Mouse (Mus musculus) heart, embryonic 10.5 days (tissue): ENCODE measurements at regions not wholly inside any gene's neighbourhood (a gene's known extent, or its start where the extent isn't known, plus 50 kb on each side); places are given as distances from the start of the nearest gene placed in this dataset.

Experiments used
- DNase-seq: peaks from one replicate; pipeline ENCODE4 v3.0.0-alpha.2; 2017; ENCODE audit warnings: low spot score
- H3K27ac ChIP-seq: fragments of 300-500 bp; sonication (generic); 2 replicates; pipeline ENCODE4 v1.5.1; 2016; ENCODE audit warnings: mild to moderate bottlenecking
- H3K27me3 ChIP-seq: fragments of 300-500 bp; sonication (generic); 2 replicates; pipeline ENCODE4 v1.6.1; 2016; ENCODE audit warnings: mild to moderate bottlenecking; ENCODE audit not compliant: poor library complexity, insufficient read depth, severe bottlenecking
- H3K36me3 ChIP-seq: fragments of 300-500 bp; sonication (generic); 2 replicates; pipeline ENCODE4 v1.6.1; 2016; ENCODE audit warnings: mild to moderate bottlenecking, moderate library complexity
- H3K4me1 ChIP-seq: fragments of 300-500 bp; sonication (generic); 2 replicates; pipeline ENCODE4 v1.6.1; 2016; ENCODE audit warnings: mild to moderate bottlenecking
- H3K4me3 ChIP-seq: fragments of 300-500 bp; sonication (generic); 2 replicates; pipeline ENCODE4 v1.5.1; 2016; ENCODE audit warnings: mild to moderate bottlenecking, moderate library complexity
- H3K9me3 ChIP-seq: fragments of 300-500 bp; sonication (generic); 2 replicates; pipeline ENCODE4 v1.6.1; 2016; ENCODE audit warnings: mild to moderate bottlenecking, moderate library complexity
- WGBS: fragments of 180-500 bp; shearing (Covaris S2); methylation state at CpG from one replicate; pipeline ENCODE4 v1.1.7; 2016; 5-methylcytosine and 5-hydroxymethylcytosine counted together

DNA sequence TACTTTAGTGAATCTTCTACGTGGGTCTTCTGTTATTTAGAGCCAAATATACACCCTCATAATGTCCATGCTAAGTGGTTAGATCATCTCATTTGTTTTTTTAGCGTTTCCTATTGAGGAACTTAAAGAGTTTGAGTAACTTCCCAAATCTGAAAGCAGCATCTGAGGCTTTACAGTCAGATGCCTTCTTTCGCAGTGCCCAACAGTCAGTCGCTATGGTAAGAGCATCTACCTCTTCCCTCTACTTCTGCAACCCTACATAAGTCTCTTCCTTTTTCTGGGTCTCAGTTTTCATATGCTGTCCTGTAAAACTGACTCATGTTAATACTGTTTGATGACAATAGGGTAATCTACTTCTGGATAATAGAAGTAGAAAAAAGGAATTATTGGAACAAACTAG is 146.8 kb downstream of the Ktn1 start:
- Histone ChIP-seq H3K27me3 (no peaks in the 10 kb centered on the region), H3K4me1 (no peaks in the 10 kb centered on the region), H3K27ac (no peak overlapping the region), H3K9me3 (no peaks in the 10 kb centered on the region), H3K36me3 (no peaks in the 10 kb centered on the region), H3K4me3 (no peak overlapping the region)
- WGBS = 84% methylated on average over 4 of the region's 4 CpGs
- no peak for DNase-seq

DNA sequence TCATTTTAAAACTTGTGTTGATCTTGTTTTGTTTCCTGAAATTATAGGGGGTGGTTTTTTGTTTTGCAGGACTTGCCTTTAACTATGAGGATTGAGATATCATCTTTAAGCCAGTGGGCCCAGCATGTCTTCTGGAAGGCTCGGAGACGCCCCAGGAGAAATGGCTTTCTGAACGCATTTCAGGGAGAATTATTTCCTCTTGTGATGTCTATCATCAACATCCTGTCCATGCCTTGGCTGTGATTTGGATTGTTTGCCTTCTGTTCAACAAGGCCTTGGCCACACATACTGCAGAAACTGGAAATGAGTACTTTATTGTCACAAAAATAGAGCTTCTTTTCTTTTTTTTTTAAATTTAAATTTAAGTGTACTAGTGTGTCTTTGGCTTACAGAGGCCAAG is 150.0 kb downstream of the Ktn1 start:
- Histone ChIP-seq H3K9me3 (no peaks in the 10 kb centered on the region), H3K4me3 (no peak overlapping the region), H3K4me1 (no peaks in the 10 kb centered on the region), H3K27ac (no peak overlapping the region), H3K36me3 (no peaks in the 10 kb centered on the region), H3K27me3 (no peaks in the 10 kb centered on the region)
- 79% methylated on average over 3 of the region's 3 CpGs for WGBS
- DNase-seq = no peak

DNA sequence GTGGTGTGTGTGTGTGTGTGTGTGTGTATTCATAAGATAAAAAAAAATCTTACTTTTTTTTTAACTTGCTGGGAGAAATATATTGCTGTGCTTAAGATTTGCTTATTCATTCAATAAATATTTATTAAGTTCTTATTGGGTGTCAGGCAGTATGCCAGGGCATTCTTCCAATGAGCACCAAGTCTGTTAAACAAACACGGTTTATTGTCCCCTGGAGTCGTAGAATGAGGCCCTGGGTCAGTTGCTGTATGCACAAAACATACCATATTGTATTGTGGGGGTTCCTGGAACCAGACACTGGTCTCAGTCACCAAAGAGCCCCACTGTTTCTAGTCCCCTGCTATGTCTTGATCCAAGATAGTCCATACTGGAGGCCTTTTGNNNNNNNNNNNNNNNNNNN is 151.3 kb downstream of the Ktn1 start:
- Histone ChIP-seq H3K27ac (no peak overlapping the region), H3K4me3 (no peak overlapping the region), H3K27me3 (no peaks in the 10 kb centered on the region), H3K36me3 (no peaks in the 10 kb centered on the region), H3K4me1 (no peaks in the 10 kb centered on the region), H3K9me3 (no peaks in the 10 kb centered on the region)
- DNase-seq = no peak
- WGBS = 85% methylated on average over 2 of the region's 2 CpGs

DNA sequence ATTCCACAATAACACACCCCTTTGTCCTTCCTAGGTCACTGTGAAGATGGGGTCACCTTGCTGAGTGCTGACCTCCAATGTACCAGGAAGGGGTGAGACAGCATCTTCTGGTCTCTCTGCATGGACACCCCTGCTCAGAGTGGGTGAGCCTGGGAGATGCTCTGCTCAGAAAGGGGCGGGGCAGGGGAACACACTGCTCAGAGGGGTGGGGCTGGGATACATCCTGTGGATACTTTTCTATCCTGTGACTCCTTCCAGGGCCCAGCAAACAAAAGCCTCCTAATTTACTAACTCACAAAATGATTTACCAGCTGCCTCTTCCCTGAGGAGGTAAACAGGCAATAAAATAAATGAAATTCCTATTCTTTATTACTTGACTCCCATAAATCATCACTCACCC is 157.0 kb downstream of the Ktn1 start:
- no peak for DNase-seq
- Histone ChIP-seq H3K27ac (no peak overlapping the region), H3K9me3 (no peaks in the 10 kb centered on the region), H3K4me1 (no peaks in the 10 kb centered on the region), H3K36me3 (no peaks in the 10 kb centered on the region), H3K4me3 (no peak overlapping the region), H3K27me3 (no peaks in the 10 kb centered on the region)
- 91% methylated on average over 1 of the region's 1 CpGs for WGBS

DNA sequence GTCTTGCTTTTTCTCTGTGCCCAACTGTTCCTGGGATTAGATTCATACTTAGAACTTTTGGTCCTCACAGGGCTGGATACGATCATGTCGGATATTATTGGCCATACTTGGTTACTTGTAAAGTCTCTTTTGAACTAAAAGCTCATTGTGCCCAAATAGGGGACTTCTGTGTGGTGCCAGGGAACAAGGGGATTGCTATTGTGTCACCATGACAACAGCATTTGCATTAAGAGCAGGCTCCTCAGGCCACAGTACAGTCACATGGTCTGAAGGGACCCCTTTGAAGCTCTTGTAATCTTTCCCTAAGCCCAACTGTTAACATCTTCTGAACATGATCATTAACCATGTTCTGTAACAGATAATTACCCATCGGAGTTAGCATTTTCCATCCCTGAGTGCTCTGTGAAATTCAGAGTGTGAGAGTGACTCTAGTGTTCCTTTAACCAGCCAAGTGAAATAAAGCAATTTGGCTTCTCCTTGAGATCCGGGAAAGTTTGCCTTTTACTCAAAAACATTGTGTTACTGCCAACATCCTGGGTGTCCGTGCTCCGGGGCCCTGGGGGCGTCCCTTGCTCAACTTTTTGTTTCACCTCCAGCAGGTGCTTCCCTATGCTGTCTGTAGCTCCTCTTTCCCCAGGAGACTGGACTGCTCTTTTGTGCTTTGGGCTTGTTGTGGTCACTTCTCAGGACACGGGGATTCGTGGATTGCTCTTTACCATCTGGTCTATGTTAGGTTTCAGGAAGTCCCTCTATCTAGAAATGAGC is 157.7 kb downstream of the Ktn1 start:
- no peaks in the 10 kb centered on the region for H3K9me3 ChIP-seq
- no peak overlapping the region for H3K27ac ChIP-seq
- no peak overlapping the region for H3K4me3 ChIP-seq
- H3K4me1 ChIP-seq = no peaks in the 10 kb centered on the region
- no peak for DNase-seq
- 64% methylated on average over 9 of the region's 9 CpGs for WGBS
- no peaks in the 10 kb centered on the region for H3K36me3 ChIP-seq
- H3K27me3 ChIP-seq = no peaks in the 10 kb centered on the region

DNA sequence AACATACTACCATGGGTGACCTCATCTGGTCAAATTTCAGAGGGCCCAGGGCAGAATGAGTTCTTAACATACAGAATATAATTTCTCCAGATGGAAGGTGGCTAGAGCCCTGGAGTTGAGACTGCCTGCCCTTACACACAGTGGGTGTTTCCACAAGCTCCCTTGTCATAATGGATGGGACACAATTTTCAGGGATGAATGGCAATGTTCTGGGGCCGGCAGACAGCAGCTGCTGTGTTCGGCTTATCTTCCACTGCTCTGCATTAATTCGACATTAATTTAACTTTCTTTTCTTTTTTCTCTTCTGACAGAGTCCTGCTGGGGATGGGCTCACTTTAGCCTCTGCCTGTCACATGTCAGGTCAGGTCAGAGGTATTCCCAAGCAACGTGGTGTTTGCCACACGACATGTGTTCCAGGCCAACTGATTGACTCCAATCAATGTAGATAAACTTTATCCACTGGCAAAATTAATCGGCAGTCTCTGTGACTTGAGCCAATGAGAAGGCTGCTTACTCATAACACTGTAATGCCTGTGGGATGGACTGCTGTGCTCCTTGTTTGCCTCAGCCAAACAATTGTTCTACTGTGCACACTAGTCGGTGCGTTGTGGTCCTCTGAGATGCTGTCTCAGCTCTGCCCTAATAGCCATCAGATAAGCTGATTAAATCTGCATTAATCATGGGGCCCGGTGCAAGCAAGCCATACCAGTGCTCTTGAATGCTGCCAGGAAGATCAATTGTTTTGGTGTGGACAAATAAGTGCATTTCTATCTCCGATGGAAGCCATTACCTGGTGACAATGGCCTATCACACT is 160.1 kb downstream of the Ktn1 start:
- 68% methylated on average over 10 of the region's 10 CpGs for WGBS
- H3K27ac ChIP-seq = no peak overlapping the region
- H3K9me3 ChIP-seq = no peaks in the 10 kb centered on the region
- H3K4me3 ChIP-seq = no peak overlapping the region
- no peak for DNase-seq
- H3K36me3 ChIP-seq = no peaks in the 10 kb centered on the region
- no peaks in the 10 kb centered on the region for H3K4me1 ChIP-seq
- H3K27me3 ChIP-seq = no peaks in the 10 kb centered on the region

DNA sequence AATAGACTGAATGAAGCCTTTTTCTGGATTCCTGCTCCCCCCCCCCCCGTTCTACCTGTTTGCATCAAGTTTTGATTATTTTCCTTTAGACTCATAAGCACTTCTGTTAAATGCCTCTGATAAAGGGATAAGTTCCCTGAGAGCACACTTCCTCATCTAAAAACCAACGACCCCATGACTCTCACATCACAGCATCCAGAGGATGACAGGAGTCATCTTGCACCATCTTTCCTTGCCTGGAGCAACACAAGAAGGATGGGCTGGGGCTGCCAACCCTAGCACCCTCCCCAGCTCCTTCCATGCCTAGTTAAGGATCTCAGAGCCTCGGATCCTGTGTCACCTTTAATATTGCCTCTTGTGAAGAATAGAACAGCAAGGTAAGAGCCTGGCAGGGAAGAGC is 170.0 kb downstream of the Ktn1 start:
- 0 out of 2 replicates have a peak, but pooled peaks cover 8% of the 10 kb centered on the region for H3K27me3 ChIP-seq
- H3K9me3 ChIP-seq = no peaks in the 10 kb centered on the region
- DNase-seq = no peak
- 71% methylated on average over 3 of the region's 3 CpGs for WGBS
- H3K4me3 ChIP-seq = no peak overlapping the region
- H3K36me3 ChIP-seq = no peaks in the 10 kb centered on the region
- no peak overlapping the region for H3K27ac ChIP-seq
- no peaks in the 10 kb centered on the region for H3K4me1 ChIP-seq

DNA sequence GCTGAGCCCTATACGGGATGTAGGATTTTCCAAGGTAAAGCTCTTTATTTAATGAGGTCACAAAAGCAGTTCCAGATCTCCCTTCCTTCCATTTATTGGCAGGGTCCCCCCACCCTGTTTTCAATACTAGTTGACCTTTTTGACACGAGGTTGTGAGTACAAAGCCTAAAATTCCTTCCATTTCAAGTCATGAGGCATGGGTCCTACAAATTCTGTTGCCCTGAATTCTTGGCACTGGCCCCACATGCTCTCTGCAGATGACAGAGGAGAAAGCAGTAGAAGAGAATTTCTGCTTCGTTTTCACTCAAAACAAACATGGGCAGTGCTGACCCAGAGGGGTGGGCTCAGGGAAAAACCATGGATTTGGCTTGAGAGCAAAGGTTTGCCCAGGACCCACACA is 170.4 kb downstream of the Ktn1 start:
- DNase-seq = no peak
- Histone ChIP-seq H3K4me3 (no peak overlapping the region), H3K27ac (no peak overlapping the region), H3K36me3 (no peaks in the 10 kb centered on the region), H3K4me1 (no peaks in the 10 kb centered on the region), H3K9me3 (no peaks in the 10 kb centered on the region), H3K27me3 (0 out of 2 replicates have a peak, but pooled peaks cover 8% of the 10 kb centered on the region)
- WGBS = 56% methylated on average over 3 of the region's 3 CpGs

DNA sequence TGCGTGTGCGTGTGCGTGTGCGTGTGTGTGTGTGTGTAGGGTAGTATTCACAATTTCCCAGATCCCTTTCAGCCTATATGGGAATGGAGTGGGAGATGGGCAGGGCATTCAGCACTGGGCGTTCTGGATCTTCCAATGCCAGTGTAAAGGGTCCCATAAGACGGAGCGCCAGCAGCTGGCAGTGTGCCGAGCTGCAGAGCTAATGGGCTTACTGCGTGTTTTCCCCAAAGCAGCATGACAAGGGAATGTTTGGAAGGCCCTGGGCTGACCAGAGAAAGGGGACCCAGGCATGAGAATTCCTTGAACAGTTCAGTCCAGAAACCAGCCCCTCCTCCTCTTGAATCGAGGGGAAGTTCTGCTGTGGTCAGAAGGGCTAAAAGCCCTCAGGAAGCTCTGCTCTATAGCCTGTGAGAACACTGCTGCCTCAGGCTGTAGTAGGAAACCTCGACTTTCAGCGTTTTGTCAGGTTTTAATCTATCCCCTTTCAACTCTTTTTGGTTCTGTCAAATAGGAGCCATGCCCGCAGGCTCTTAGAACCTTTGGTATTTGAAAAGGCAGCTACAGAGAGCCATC is 172.4 kb downstream of the Ktn1 start:
- H3K36me3 ChIP-seq = no peaks in the 10 kb centered on the region
- no peaks in the 10 kb centered on the region for H3K4me1 ChIP-seq
- no peak overlapping the region for H3K27ac ChIP-seq
- H3K4me3 ChIP-seq = no peak overlapping the region
- no peak for DNase-seq
- no peaks in the 10 kb centered on the region for H3K9me3 ChIP-seq
- WGBS = 72% methylated on average over 13 of the region's 13 CpGs
- H3K27me3 ChIP-seq = 0 out of 2 replicates have a peak, but pooled peaks cover 8% of the 10 kb centered on the region

DNA sequence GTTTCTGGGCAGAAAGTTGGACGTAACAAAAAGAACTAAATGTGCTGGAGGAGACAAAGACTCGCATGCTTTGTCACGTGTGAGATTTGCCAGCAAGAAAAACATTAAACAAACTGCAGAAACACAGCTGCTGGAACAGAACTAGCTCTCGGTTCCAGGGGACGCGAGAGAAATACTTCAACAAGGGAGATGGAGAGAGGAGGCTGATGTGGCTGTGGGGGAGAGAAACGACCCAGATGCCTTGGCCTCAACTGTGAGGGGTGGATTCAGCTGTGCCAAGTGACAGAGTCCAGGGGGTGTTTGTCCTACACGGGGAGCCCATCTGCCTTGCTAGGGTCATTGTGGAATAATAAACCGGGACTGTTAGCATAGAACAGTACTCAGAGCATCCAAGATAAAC is 174.9 kb downstream of the Ktn1 start:
- Histone ChIP-seq H3K9me3 (no peaks in the 10 kb centered on the region), H3K27ac (no peak overlapping the region), H3K36me3 (no peaks in the 10 kb centered on the region), H3K4me1 (no peaks in the 10 kb centered on the region), H3K27me3 (0 out of 2 replicates have a peak, but pooled peaks cover 8% of the 10 kb centered on the region), H3K4me3 (no peak overlapping the region)
- no peak for DNase-seq
- 64% methylated on average over 9 of the region's 9 CpGs for whole genome bisulfite sequencing

DNA sequence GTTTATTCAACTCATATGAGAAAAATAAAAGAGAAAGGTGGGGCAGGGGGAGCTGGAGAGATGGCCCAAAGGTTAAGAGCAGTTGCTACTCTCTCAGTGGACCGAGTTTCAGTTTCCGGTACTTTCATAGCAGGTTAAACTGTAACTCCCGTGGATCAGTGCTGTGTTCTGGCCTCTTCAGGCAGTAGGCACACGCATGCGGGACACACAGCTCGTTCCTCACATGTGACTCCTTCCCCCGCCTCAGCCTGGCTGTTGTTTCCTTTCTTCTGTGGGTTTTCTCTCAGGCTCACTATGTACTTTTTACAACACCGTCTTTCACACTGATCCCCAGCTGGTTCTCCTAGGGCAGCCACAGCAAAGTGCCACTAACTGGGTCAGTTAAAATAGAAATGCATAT is 175.4 kb downstream of the Ktn1 start:
- no peak for DNase-seq
- 80% methylated on average over 8 of the region's 8 CpGs for WGBS
- Histone ChIP-seq H3K4me1 (no peaks in the 10 kb centered on the region), H3K27ac (no peak overlapping the region), H3K36me3 (no peaks in the 10 kb centered on the region), H3K27me3 (0 out of 2 replicates have a peak, but pooled peaks cover 8% of the 10 kb centered on the region), H3K4me3 (no peak overlapping the region), H3K9me3 (no peaks in the 10 kb centered on the region)

DNA sequence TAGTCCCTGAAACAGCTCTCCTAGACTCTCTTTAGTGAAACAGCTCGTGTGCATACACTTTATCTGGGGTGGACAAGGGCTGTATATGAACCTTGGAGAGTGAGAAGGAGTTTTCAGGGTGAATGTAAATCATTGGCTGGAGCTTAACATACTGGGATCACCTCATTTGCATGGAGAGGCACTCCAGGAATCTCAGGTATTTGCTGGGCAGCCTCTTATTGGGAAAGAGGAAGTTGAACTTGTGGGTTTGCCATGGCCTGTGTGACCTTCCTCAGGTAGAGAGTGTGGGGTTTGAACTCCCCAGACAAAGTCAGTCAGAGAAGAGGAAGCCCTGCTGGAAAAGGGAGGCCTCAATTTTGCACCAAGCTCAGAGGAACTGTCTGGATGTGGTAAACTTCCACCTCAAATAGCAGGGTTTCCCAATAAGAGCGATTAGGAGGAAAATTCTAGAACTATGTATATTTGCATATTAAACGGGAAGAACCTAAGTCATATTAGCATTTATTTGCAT is 177.3 kb downstream of the Ktn1 start:
- Histone ChIP-seq H3K36me3 (no peaks in the 10 kb centered on the region), H3K4me3 (no peak overlapping the region), H3K27me3 (0 out of 2 replicates have a peak, but pooled peaks cover 5% of the 10 kb centered on the region), H3K27ac (no peak overlapping the region), H3K9me3 (no peaks in the 10 kb centered on the region), H3K4me1 (no peaks in the 10 kb centered on the region)
- DNase-seq = no peak
- WGBS = 78% methylated on average over 3 of the region's 3 CpGs

DNA sequence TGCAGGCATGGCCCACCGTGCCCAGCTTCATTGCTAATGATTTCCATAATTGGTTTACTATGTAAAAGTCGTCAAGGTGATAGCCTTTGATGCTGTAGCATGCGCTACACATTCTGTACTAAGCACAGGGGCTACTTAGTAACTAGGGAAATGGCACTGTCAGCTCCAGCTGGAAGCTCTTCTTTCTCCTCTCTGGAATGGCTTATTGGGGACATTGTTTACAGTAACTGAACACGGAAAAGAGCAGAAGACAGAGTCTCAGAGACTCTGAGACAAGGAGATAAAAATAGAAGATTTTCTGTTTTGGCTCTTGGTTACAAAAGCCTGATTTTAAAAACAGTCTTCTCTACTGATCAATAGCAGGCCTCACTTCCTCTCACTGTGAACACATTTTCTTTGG is 178.3 kb downstream of the Ktn1 start:
- WGBS = 69% methylated on average over 4 of the region's 4 CpGs
- no peaks in the 10 kb centered on the region for H3K9me3 ChIP-seq
- no peak overlapping the region for H3K27ac ChIP-seq
- DNase-seq = no peak
- no peak overlapping the region for H3K4me3 ChIP-seq
- H3K36me3 ChIP-seq = no peaks in the 10 kb centered on the region
- no peaks in the 10 kb centered on the region for H3K4me1 ChIP-seq
- no peaks in the 10 kb centered on the region for H3K27me3 ChIP-seq
